Mouse (Mus musculus) bone marrow macrophage, adult 2 months (primary cell): Measurements from ENCODE around the gene Prkn.

Experiments used
- CTCF ChIP-seq: IDR thresholded peaks from 2 replicates; pipeline ENCODE4 v1.5.1; 2012; ENCODE audit warnings: low read depth, mild to moderate bottlenecking, low read length, moderate library complexity
- POLR2A ChIP-seq: IDR thresholded peaks from 2 replicates; pipeline ENCODE4 v1.6.1; 2012; ENCODE audit warnings: mild to moderate bottlenecking, low read depth, low read length, borderline replicate concordance

DNA sequence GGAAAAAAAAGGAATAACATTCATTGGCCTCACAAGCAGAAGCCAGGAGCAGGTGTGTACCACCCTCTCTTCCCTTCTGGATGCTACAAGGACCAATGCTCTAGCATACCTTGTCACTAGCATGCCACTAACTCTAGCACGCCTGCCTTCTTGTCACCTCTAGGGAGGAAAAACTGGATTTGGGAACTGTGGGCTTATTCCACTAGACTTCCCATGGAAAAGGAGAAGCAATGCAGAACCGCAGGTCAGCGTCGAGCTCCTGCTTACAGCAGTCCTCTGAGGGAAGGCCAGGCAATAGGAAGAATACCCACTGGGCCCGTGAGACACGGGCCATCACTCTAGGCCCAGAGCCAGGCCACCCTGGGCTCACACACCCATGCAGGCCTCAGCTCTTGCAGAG lies 1045.4 kb downstream of the Prkn start:
- no peak for TF ChIP-seq CTCF
- TF ChIP-seq POLR2A = no peak
